Mouse (Mus musculus): ENCODE results near the gene Frzb. TPM values are rescaled to one million over a fixed set of nuclear protein-coding genes. Genes with fewer than 3 reads are reported as not detected.

The Frzb gene
- polyA plus RNA-seq, 2 experiments: 10.8 to 13.9 TPM

DNA sequence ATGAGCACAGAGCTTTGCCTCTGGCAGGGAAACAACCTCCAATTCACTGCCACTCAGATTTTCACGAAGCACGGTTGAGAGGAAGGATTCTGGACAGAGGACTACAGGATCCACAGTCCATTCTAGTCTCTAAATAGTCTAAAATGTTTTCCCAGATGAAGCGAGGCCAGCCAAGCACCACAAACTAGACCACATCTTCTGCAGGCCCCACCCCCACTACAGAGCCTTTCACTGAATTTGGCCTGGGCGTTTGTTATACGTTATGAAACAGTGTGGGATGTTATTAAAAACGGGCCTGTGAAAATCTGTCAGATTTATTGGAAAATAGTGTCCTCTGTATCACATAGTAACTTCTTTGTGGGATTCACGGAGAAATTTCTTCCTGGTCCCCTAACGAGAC, 76.0 kb downstream of the Frzb start:
- WGBS: 40% methylated on average over 8 of the region's 8 CpGs
- Histone ChIP-seq H3K4me2 (replicated peaks; ENCODE audit: low read depth, low read length, severe bottlenecking) (no peak overlapping the region), H3K27me3 (ENCODE audit: control insufficient read depth, insufficient read depth, low read length) (no peaks in the 10 kb centered on the region), H3K27ac (replicated peaks; ENCODE audit: low read depth, low read length) (no peak overlapping the region), H3K9ac (ENCODE audit: low read depth, low read length, severe bottlenecking) (no peak overlapping the region), H3K4me1 (ENCODE audit: control insufficient read depth, insufficient read depth, low read length) (0 out of 2 replicates have a peak, but pooled peaks cover 4% of the 10 kb centered on the region), H3K36me3 (ENCODE audit: control insufficient read depth, insufficient read depth, low read length) (no peaks in the 10 kb centered on the region), H3K9me3 (ENCODE audit: control insufficient read depth, low read length) (no peaks in the 10 kb centered on the region), H3K4me3 (replicated peaks; ENCODE audit: low read length) (no peak overlapping the region)
- no peak for TF ChIP-seq POLR2A (IDR thresholded peaks at IDR 0.05; ENCODE audit: borderline replicate concordance, extremely low read depth, insufficient read depth, insufficient read length)
- DNase-seq (ENCODE audit: low spot score) (peak; percentile 23), ATAC-seq (ENCODE audit: low FRiP score, low read depth) (peak; percentile 62)

Other genes with a start within 250 kb of the Frzb start
- gene Prdx6b, start 155.2 kb downstream of the Frzb start, polyA plus RNA-seq (2012; rRNA removed): not detected in 2 replicates
- not detected in 2 replicates for gene Prdx6b, start 155.2 kb downstream of the Frzb start, polyA plus RNA-seq (2014; fragmentation: Nextera tagmentation; extraction: Ambion mirVana)
- gene Dnajc10, start 132.2 kb downstream of the Frzb start, polyA plus RNA-seq (2012; rRNA removed): 58.1 and 59.3 TPM in 2 replicates
- gene Dnajc10, start 132.2 kb downstream of the Frzb start, polyA plus RNA-seq (2014; fragmentation: Nextera tagmentation; extraction: Ambion mirVana): 78.5 and 84.9 TPM in 2 replicates
- gene Nckap1, start 133.8 kb upstream of the Frzb start, polyA plus RNA-seq (2012; rRNA removed): 69.6 and 72.7 TPM in 2 replicates
- 62.8 and 66.5 TPM in 2 replicates for gene Nckap1, start 133.8 kb upstream of the Frzb start, polyA plus RNA-seq (2014; fragmentation: Nextera tagmentation; extraction: Ambion mirVana)
- gene Dusp19, start 169.4 kb upstream of the Frzb start, polyA plus RNA-seq (2012; rRNA removed): 14.8 and 15.0 TPM in 2 replicates
- 19.1 and 20.7 TPM in 2 replicates for gene Dusp19, start 169.4 kb upstream of the Frzb start, polyA plus RNA-seq (2014; fragmentation: Nextera tagmentation; extraction: Ambion mirVana)
- 43.2 and 65.4 TPM in 2 replicates for gene Nup35, start 169.6 kb upstream of the Frzb start, polyA plus RNA-seq (2012; rRNA removed)
- gene Nup35, start 169.6 kb upstream of the Frzb start, polyA plus RNA-seq (2014; fragmentation: Nextera tagmentation; extraction: Ambion mirVana): 43.3 and 43.7 TPM in 2 replicates

Data from limb, embryonic 14.5 days (tissue).